Mouse (Mus musculus) layer of hippocampus, postnatal 25 days (tissue): Measurements from ENCODE around the gene Slc3a1. TPM values are rescaled to one million over a fixed set of nuclear protein-coding genes. Genes with fewer than 3 reads are reported as not detected.

Experiments used
- DNase-seq, 2 experiments: peaks; one replicate each; pipeline ENCODE4 v3.0.0; 2022; ENCODE audit warnings: mixed read lengths in 2 of 2, low spot score in 1 of 2; ENCODE audit errors: extremely low spot score in 1 of 2
- total RNA-seq, 2 experiments: library from RNA; stranded (reverse); gene quantifications; 2 replicates each; pipeline ENCODE4 v1.2.3; 2021

Slc3a1 gene
- total RNA-seq, 2 experiments from 2014 or later, result 0.12 TPM; not detected in 1

DNA sequence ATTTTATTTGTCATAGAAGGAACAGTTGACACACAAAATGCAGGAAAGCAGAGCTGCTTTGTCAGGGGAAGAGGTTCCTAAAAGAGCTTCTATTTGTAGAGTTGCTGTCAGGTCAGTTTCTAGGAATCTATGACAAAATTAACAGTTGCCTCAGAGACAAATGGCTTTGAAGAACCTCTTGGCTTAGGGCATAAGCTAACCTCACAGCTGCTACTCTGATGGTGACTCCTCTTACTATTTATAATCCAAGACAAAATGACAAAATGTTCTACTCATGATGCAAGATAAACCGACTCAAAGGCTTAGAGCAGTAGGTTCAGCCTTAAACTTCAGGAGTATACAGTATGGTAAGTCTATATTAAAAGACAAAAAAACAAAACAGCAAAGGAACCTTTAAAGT, 58.3 kb downstream of the Slc3a1 start:
- no peak for DNase-seq

DNA sequence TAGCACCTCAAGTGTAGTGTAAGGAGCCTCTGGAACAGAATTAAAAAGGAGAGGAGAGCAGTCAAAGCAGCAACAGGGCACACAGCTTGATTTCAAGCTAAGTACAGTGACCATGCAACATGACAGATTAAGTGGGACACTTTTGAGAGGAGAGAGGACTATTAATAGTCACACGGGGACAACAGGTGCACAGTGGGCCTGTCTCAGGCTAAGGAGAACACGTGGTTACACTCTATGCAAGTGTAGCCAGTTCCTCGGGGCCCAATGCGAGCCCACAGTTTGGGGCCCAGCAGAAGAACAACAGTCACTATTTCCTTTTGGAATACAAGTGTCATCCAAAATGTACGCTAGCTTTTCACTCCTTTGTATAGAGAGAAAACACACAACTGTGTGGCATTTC, 59.4 kb downstream of the Slc3a1 start:
- no peak for DNase-seq

DNA sequence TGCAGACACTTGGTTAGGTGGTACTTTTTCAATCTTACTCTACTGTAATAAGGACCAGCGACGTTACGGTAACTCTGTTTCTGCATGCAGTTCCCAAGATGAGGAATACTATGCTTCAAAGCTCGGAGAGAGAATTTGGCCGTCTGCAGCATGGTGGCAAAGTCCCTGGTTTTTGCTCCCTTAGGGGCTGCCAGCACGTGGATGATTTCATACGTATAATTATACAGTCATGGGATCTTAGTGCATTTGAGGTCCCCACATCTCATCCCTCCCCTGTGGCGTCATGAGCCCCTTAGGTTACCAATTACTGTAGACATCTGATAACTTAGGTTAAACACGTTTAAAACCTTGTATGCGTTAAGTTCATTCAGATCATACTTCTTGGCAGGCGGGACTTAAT, 60.2 kb downstream of the Slc3a1 start:
- DNase-seq, result no peak

GRCm38 (mm10) chr17:85089011-85089410, 60.8 kb downstream of the Slc3a1 start:
- no peak for DNase-seq

GRCm38 (mm10) chr17:85089621-85090020, 61.4 kb downstream of the Slc3a1 start:
- no peak for DNase-seq

DNA sequence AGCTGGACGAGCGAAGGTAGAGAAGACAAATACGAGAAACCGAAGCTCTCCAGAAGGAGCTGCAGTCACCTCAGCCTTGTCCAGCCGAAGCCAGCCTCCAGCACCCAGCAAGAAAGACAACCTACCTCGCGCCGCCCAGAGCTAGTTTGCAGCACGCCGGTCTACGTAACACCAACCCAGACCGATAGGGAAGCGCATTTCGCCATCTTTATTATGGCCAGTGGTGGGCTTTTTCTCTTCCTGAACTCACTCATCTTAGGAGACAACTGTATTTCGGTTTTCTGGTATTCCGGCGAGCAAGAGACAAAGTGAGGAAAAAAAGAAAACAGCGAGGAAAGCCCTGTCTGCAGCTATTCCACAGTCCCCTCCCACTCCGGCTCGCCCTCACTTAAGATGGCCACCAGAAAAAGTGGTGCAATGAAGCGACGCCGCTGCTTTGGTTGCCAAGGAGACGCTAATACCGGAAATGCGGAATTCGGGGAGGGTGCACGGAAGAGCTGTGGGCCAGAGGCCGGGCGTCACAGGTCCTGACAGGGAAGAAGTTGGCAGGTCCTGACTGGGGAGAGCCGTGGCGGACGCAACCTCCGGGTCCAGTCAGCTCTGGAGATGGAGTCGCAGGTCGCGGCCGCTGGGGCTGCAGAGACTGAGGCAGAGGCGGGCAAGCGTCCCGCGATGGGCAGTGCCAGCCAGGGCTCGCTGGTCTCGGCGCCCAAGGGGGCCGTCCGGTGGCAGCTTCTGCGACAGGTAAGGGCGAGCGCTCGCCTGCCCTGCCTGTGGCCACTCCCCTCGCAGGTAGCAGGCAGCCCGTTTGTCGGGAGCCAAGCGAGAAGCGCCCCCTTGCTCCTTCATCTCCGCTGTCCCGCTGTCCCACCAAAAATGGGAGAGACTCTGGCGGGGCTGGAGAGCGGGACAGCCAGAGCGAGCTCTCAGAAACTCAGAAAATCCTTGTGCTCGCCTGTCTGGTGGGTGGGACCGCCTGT, 62.2 kb downstream of the Slc3a1 start, which contains the start of the genes Prepl and Camkmt:
Prepl (minus strand) TSS at position 122 of the 980 bp plus-strand sequence.
Camkmt (plus strand) TSS at position 433 of the 980 bp plus-strand sequence.
- DNase-seq, result peak; percentile 82 to 84

GRCm38 (mm10) chr17:85091762-85092161, 63.6 kb downstream of the Slc3a1 start:
- DNase-seq, result no peak

DNA sequence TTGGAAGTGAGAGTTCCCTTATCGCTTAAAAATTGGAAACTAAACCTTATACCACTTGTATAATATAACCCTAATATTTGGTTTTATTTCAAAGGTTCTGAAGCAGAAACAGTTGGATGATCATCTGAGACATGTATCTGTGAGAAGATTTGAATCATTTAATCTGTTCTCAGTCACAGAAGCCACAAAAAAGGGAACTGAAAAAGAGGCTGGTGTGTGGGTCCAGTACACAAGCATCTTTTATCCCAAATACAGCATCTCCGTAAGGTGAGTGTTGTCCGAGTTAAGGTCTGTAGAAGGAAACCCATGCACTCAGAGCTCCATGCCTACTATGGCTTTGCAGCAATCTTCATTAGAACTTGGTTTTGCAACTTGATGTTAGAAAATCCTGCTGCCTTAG, 68.2 kb downstream of the Slc3a1 start:
- DNase-seq, result no peak

DNA sequence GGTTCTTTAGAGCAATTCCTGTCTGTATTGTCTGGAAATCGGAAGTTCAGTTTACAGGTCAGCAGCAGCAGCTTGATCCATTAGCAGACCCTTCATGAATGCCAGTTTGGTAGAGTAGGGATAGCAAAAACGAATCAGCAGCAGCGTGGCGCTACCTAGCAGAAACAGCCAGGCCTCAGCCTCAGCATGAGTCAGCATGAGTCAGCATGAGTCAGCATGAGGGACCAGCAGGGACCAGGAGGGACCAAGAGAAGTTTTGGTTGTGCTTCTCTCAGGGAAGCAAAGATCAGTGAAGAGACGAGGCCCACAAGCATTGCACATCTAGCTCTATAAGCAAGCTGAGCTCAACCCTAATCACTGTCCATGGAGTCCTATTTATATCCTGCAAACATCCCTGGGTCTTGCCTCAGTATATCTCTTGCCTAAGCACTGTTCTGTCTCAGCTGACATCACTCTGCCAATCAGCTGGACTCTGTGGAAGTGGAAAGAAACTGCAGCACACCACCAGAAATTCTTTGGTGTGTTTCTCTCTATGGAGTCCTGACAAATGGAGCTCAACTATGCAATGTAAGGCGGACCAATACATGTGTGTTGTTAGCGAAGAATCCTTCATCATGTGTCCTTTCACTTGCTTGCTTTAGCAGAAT, 70.6 kb downstream of the Slc3a1 start:
- no peak for DNase-seq

GRCm38 (mm10) chr17:85100232-85100631, 72.1 kb downstream of the Slc3a1 start:
- no peak for DNase-seq

DNA sequence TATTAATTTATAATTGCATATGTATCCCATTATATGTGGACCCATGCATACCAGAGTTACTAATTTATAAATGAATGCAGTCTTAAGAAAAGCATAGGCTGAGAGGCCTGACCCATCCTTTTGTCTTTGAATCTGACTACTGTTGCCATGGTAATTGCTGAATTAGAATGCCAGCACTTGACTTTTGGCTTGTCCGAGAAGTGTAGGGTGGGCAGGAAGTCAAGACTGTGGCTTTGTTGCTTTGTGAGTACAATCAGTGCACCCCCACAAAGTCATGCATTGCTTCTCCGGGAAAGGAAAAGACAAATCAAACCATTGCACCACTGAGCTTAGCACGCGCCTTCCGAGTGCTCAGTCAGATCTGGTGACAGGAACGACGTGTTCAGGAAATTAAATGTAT, 73.6 kb downstream of the Slc3a1 start:
- no peak for DNase-seq

- no peak for DNase-seq
Measured at GRCm38 (mm10) chr17:85103310-85103709, 75.1 kb downstream of the Slc3a1 start.

- no peak for DNase-seq
Measured at GRCm38 (mm10) chr17:85110640-85111039, 82.5 kb downstream of the Slc3a1 start.

- DNase-seq, result no peak
Measured at GRCm38 (mm10) chr17:85113441-85113840, 85.3 kb downstream of the Slc3a1 start.

Other genes with a start within 250 kb of the Slc3a1 start
- gene Lrpprc, start 237.6 kb upstream of the Slc3a1 start, total RNA-seq, result 10 to 100 TPM; 60.3 to 61.0 TPM
- gene Ppm1b, start 71.6 kb upstream of the Slc3a1 start, total RNA-seq, result 100 to 1,000 TPM; 126 to 129 TPM
- gene Prepl, start 61.9 kb downstream of the Slc3a1 start, total RNA-seq, result 100 to 1,000 TPM; 347 to 356 TPM
- 10 to 100 TPM; 11.8 to 13.5 TPM for gene Camkmt, start 62.2 kb downstream of the Slc3a1 start, total RNA-seq